Mouse (Mus musculus): ENCODE results near the gene Prr5l. TPM values are rescaled to one million over a fixed set of nuclear protein-coding genes. Genes with fewer than 3 reads are reported as not detected.

The Prr5l gene
- polyA plus RNA-seq, 1 experiment from 2014 or later, result 21.5 TPM

- H3K27ac ChIP-seq (ENCODE audit: low read depth, low read length), result no peak overlapping the region
Measured at GRCm38 (mm10) chr2:101781357-101781777, 101.5 kb downstream of the Prr5l start.

GRCm38 (mm10) chr2:101778080-101778479 is 104.7 kb downstream of the Prr5l start:
- Histone ChIP-seq H3K27ac (ENCODE audit: low read depth, low read length) (no peak overlapping the region), H3K36me3 (ENCODE audit: control insufficient read depth, insufficient read depth, low read length) (no peaks in the 10 kb centered on the region), H3K27me3 (ENCODE audit: control insufficient read depth, insufficient read depth, low read length) (no peaks in the 10 kb centered on the region), H3K9ac (ENCODE audit: low read length) (no peak overlapping the region), H3K4me2 (ENCODE audit: low read depth, low read length, severe bottlenecking) (no peak overlapping the region), H3K9me3 (ENCODE audit: control insufficient read depth, low read length) (no peaks in the 10 kb centered on the region), H3K4me3 (ENCODE audit: low read depth, low read length) (no peak overlapping the region), H3K4me1 (replicated peaks; ENCODE audit: control insufficient read depth, insufficient read depth, low read length) (no peaks in the 10 kb centered on the region)
- 95% methylated on average over 6 of the region's 6 CpGs for WGBS
- no peak for ATAC-seq (replicated peaks; ENCODE audit: low FRiP score)
- no peak for DNase-seq (ENCODE audit: low spot score)

More at GRCm38 (mm10) chr2:101781357-101781777, 101.5 kb downstream of the Prr5l start:
- Histone ChIP-seq H3K27me3 (ENCODE audit: control insufficient read depth, insufficient read depth, low read length) (no peaks in the 10 kb centered on the region), H3K4me2 (ENCODE audit: low read depth, low read length, severe bottlenecking) (no peak overlapping the region), H3K9me3 (ENCODE audit: control insufficient read depth, low read length) (no peaks in the 10 kb centered on the region), H3K9ac (ENCODE audit: low read length) (no peak overlapping the region), H3K4me3 (ENCODE audit: low read depth, low read length) (no peak overlapping the region), H3K4me1 (replicated peaks; ENCODE audit: control insufficient read depth, insufficient read depth, low read length) (no peaks in the 10 kb centered on the region), H3K36me3 (ENCODE audit: control insufficient read depth, insufficient read depth, low read length) (no peaks in the 10 kb centered on the region)
- WGBS, result 72% methylated on average over 4 of the region's 4 CpGs
- ATAC-seq (replicated peaks; ENCODE audit: low FRiP score) (no peak), DNase-seq (ENCODE audit: low spot score) (no peak)

- Histone ChIP-seq H3K4me1 (replicated peaks; ENCODE audit: control insufficient read depth, insufficient read depth, low read length) (no peaks in the 10 kb centered on the region), H3K4me2 (ENCODE audit: low read depth, low read length, severe bottlenecking) (no peak overlapping the region), H3K9ac (ENCODE audit: low read length) (no peak overlapping the region), H3K36me3 (ENCODE audit: control insufficient read depth, insufficient read depth, low read length) (no peaks in the 10 kb centered on the region), H3K4me3 (ENCODE audit: low read depth, low read length) (no peak overlapping the region), H3K27ac (ENCODE audit: low read depth, low read length) (no peak overlapping the region), H3K27me3 (ENCODE audit: control insufficient read depth, insufficient read depth, low read length) (no peaks in the 10 kb centered on the region), H3K9me3 (ENCODE audit: control insufficient read depth, low read length) (no peaks in the 10 kb centered on the region)
- ATAC-seq (replicated peaks; ENCODE audit: low FRiP score), result no peak
- WGBS, result 91% methylated on average over 5 of the region's 5 CpGs
- DNase-seq (ENCODE audit: low spot score), result no peak
Measured at GRCm38 (mm10) chr2:101763503-101763902, 119.3 kb downstream of the Prr5l start.

- WGBS, result 81% methylated on average over 4 of the region's 4 CpGs
- Histone ChIP-seq H3K27me3 (ENCODE audit: control insufficient read depth, insufficient read depth, low read length) (no peaks in the 10 kb centered on the region), H3K27ac (ENCODE audit: low read depth, low read length) (no peak overlapping the region), H3K36me3 (ENCODE audit: control insufficient read depth, insufficient read depth, low read length) (no peaks in the 10 kb centered on the region), H3K4me2 (ENCODE audit: low read depth, low read length, severe bottlenecking) (no peak overlapping the region), H3K4me1 (replicated peaks; ENCODE audit: control insufficient read depth, insufficient read depth, low read length) (no peaks in the 10 kb centered on the region), H3K9me3 (ENCODE audit: control insufficient read depth, low read length) (no peaks in the 10 kb centered on the region), H3K4me3 (ENCODE audit: low read depth, low read length) (no peak overlapping the region), H3K9ac (ENCODE audit: low read length) (no peak overlapping the region)
- ATAC-seq (replicated peaks; ENCODE audit: low FRiP score) (no peak), DNase-seq (ENCODE audit: low spot score) (no peak)
Measured at GRCm38 (mm10) chr2:101762955-101763386, 119.9 kb downstream of the Prr5l start.

GRCm38 (mm10) chr2:101762405-101762804 is 120.4 kb downstream of the Prr5l start:
- ATAC-seq (replicated peaks; ENCODE audit: low FRiP score) (no peak), DNase-seq (ENCODE audit: low spot score) (no peak)
- no peak overlapping the region for H3K4me2 ChIP-seq (ENCODE audit: low read depth, low read length, severe bottlenecking)

GRCm38 (mm10) chr2:101761898-101762297 is 120.9 kb downstream of the Prr5l start:
- no peaks in the 10 kb centered on the region for H3K36me3 ChIP-seq (ENCODE audit: control insufficient read depth, insufficient read depth, low read length)
- no peak overlapping the region for H3K9ac ChIP-seq (ENCODE audit: low read length)
- no peak for ATAC-seq (replicated peaks; ENCODE audit: low FRiP score)
- DNase-seq (ENCODE audit: low spot score), result no peak
- WGBS, result 86% methylated on average over 1 of the region's 1 CpGs
- H3K4me1 ChIP-seq (replicated peaks; ENCODE audit: control insufficient read depth, insufficient read depth, low read length), result no peaks in the 10 kb centered on the region
- no peaks in the 10 kb centered on the region for H3K27me3 ChIP-seq (ENCODE audit: control insufficient read depth, insufficient read depth, low read length)
- no peak overlapping the region for H3K4me2 ChIP-seq (ENCODE audit: low read depth, low read length, severe bottlenecking)
- H3K27ac ChIP-seq (ENCODE audit: low read depth, low read length), result no peak overlapping the region
- H3K9me3 ChIP-seq (ENCODE audit: control insufficient read depth, low read length), result no peaks in the 10 kb centered on the region
- no peak overlapping the region for H3K4me3 ChIP-seq (ENCODE audit: low read depth, low read length)

More at GRCm38 (mm10) chr2:101762405-101762804, 120.4 kb downstream of the Prr5l start:
- no peaks in the 10 kb centered on the region for H3K9me3 ChIP-seq (ENCODE audit: control insufficient read depth, low read length)
- no peak overlapping the region for H3K4me3 ChIP-seq (ENCODE audit: low read depth, low read length)
- no peak overlapping the region for H3K9ac ChIP-seq (ENCODE audit: low read length)
- no peaks in the 10 kb centered on the region for H3K36me3 ChIP-seq (ENCODE audit: control insufficient read depth, insufficient read depth, low read length)
- H3K4me1 ChIP-seq (replicated peaks; ENCODE audit: control insufficient read depth, insufficient read depth, low read length), result no peaks in the 10 kb centered on the region
- no peaks in the 10 kb centered on the region for H3K27me3 ChIP-seq (ENCODE audit: control insufficient read depth, insufficient read depth, low read length)
- H3K27ac ChIP-seq (ENCODE audit: low read depth, low read length), result no peak overlapping the region
- WGBS, result 83% methylated on average over 10 of the region's 10 CpGs

GRCm38 (mm10) chr2:101759523-101760277 is 123.1 kb downstream of the Prr5l start:
- no peak for DNase-seq (ENCODE audit: low spot score)

GRCm38 (mm10) chr2:101757806-101758205 is 125.0 kb downstream of the Prr5l start:
- Histone ChIP-seq H3K4me2 (ENCODE audit: low read depth, low read length, severe bottlenecking) (no peak overlapping the region), H3K27ac (ENCODE audit: low read depth, low read length) (no peak overlapping the region), H3K36me3 (ENCODE audit: control insufficient read depth, insufficient read depth, low read length) (no peaks in the 10 kb centered on the region), H3K4me1 (replicated peaks; ENCODE audit: control insufficient read depth, insufficient read depth, low read length) (peaks cover 13% of the 10 kb centered on the region), H3K4me3 (ENCODE audit: low read depth, low read length) (no peak overlapping the region), H3K9ac (ENCODE audit: low read length) (no peak overlapping the region), H3K9me3 (ENCODE audit: control insufficient read depth, low read length) (no peaks in the 10 kb centered on the region), H3K27me3 (ENCODE audit: control insufficient read depth, insufficient read depth, low read length) (no peaks in the 10 kb centered on the region)
- no peak for ATAC-seq (replicated peaks; ENCODE audit: low FRiP score)
- DNase-seq (ENCODE audit: low spot score), result no peak
- WGBS, result 83% methylated on average over 1 of the region's 1 CpGs

More at GRCm38 (mm10) chr2:101759523-101760277, 123.1 kb downstream of the Prr5l start:
- H3K27me3 ChIP-seq (ENCODE audit: control insufficient read depth, insufficient read depth, low read length), result no peaks in the 10 kb centered on the region
- no peak overlapping the region for H3K4me3 ChIP-seq (ENCODE audit: low read depth, low read length)
- peaks cover 13% of the 10 kb centered on the region for H3K4me1 ChIP-seq (replicated peaks; ENCODE audit: control insufficient read depth, insufficient read depth, low read length)
- H3K27ac ChIP-seq (ENCODE audit: low read depth, low read length), result no peak overlapping the region
- no peak overlapping the region for H3K9ac ChIP-seq (ENCODE audit: low read length)
- no peak overlapping the region for H3K4me2 ChIP-seq (ENCODE audit: low read depth, low read length, severe bottlenecking)
- WGBS, result 76% methylated on average over 9 of the region's 9 CpGs
- H3K9me3 ChIP-seq (ENCODE audit: control insufficient read depth, low read length), result no peaks in the 10 kb centered on the region
- ATAC-seq (replicated peaks; ENCODE audit: low FRiP score), result no peak
- no peaks in the 10 kb centered on the region for H3K36me3 ChIP-seq (ENCODE audit: control insufficient read depth, insufficient read depth, low read length)
